Mouse (Mus musculus): ENCODE measurements around the gene Hsd11b1. TPM values are rescaled to one million over a fixed set of nuclear protein-coding genes. Genes with fewer than 3 reads are reported as not detected.

Hsd11b1 gene
- total and polyA plus RNA-seq, 3 experiments: 2.0 to 6.3 (median 5.7) TPM

GRCm38 (mm10) chr1:193226114-193226513 is 37.8 kb downstream of the Hsd11b1 start:
- no peak overlapping the region for H3K9ac ChIP-seq (ENCODE audit: insufficient read depth, low read depth)
- no peak overlapping the region for H3K4me2 ChIP-seq (ENCODE audit: insufficient read depth, low read depth, poor library complexity, severe bottlenecking)
- TF ChIP-seq POLR2AphosphoS2 (IDR thresholded peaks at IDR 0.05; ENCODE audit: low read depth, low read length): no peak
- no peak for TF ChIP-seq PAX5 (IDR thresholded peaks at IDR 0.05; ENCODE audit: low read length)
- no peak for TF ChIP-seq MAZ (IDR thresholded peaks at IDR 0.05; ENCODE audit: low read depth, low read length)
- no peak for TF ChIP-seq ZMIZ1 (IDR thresholded peaks at IDR 0.05; ENCODE audit: low read depth, low read length)
- no peak for TF ChIP-seq BHLHE40 (IDR thresholded peaks at IDR 0.05; ENCODE audit: low read depth, low read length)
- TF ChIP-seq TBP (conservative IDR thresholded peaks at IDR 0.05; ENCODE audit: low read depth, low read length): no peak
- no peak for TF ChIP-seq NELFE (IDR thresholded peaks at IDR 0.05; ENCODE audit: low read depth, low read length)
- H3K27ac ChIP-seq (ENCODE audit: insufficient read depth, low read depth): no peak overlapping the region
- peaks cover 11 to 68% of the 10 kb centered on the region in 2 experiments for H3K4me1 ChIP-seq (ENCODE audit: control insufficient read depth in 1 of 2, insufficient read depth in 2 of 2)
- no peak for DNase-seq (ENCODE audit: extremely low read depth)
- H3K27me3 ChIP-seq (replicated peaks): no peaks in the 10 kb centered on the region
- dilution Hi-C loops (cut with MboI; ENCODE audit: extremely low pct_ligation_motif_present, extremely low pct_unique_long_range_greater_than_20kb, low sequenced_read_pairs): no loop called here
- H3K4me3 ChIP-seq (replicated peaks in 1 of 3; ENCODE audit: low read depth in 2 of 3, low read length in 2 of 3, poor library complexity in 1 of 3): no peak overlapping the region
- H3K9me3 ChIP-seq (replicated peaks; ENCODE audit: low read length): no peaks in the 10 kb centered on the region
- in situ Hi-C loops (cut with MboI; ENCODE audit: low pct_ligation_motif_present, low pct_unique_long_range_greater_than_20kb, low sequenced_read_pairs): no loop called here
- no peaks in the 10 kb centered on the region for H3K79me2 ChIP-seq (replicated peaks; ENCODE audit: control insufficient read depth, extremely low read depth, insufficient read depth, poor library complexity, severe bottlenecking)
- peaks cover 0 to 58% of the 10 kb centered on the region in 2 experiments for H3K36me3 ChIP-seq (replicated peaks in 1 of 2; ENCODE audit: control insufficient read depth in 1 of 2, insufficient read depth in 1 of 2, low read length in 1 of 2)

GRCm38 (mm10) chr1:193225531-193225930 is 38.3 kb downstream of the Hsd11b1 start:
- no peak overlapping the region for H3K4me2 ChIP-seq (ENCODE audit: insufficient read depth, low read depth, poor library complexity, severe bottlenecking)
- peaks cover 0 to 63% of the 10 kb centered on the region in 2 experiments for H3K36me3 ChIP-seq (replicated peaks in 1 of 2; ENCODE audit: control insufficient read depth in 1 of 2, insufficient read depth in 1 of 2, low read length in 1 of 2)
- H3K27ac ChIP-seq (ENCODE audit: insufficient read depth, low read depth): no peak overlapping the region
- DNase-seq (ENCODE audit: extremely low read depth): no peak
- dilution Hi-C loops (cut with MboI; ENCODE audit: extremely low pct_ligation_motif_present, extremely low pct_unique_long_range_greater_than_20kb, low sequenced_read_pairs) (no loop called here), in situ Hi-C loops (cut with MboI; ENCODE audit: low pct_ligation_motif_present, low pct_unique_long_range_greater_than_20kb, low sequenced_read_pairs) (no loop called here)
- no peak for TF ChIP-seq CTCF (conservative IDR thresholded peaks at IDR 0.05 in 1 of 2, IDR thresholded peaks at IDR 0.05 in 1 of 2; ENCODE audit: low read depth in 2 of 2, low read length in 2 of 2)
- H3K79me2 ChIP-seq (replicated peaks; ENCODE audit: control insufficient read depth, extremely low read depth, insufficient read depth, poor library complexity, severe bottlenecking): no peaks in the 10 kb centered on the region
- peaks cover 9 to 68% of the 10 kb centered on the region in 2 experiments; a peak in 3 of 4 replicates for H3K4me1 ChIP-seq (ENCODE audit: control insufficient read depth in 1 of 2, insufficient read depth in 2 of 2)
- H3K4me3 ChIP-seq (replicated peaks in 1 of 3; ENCODE audit: low read depth in 2 of 3, low read length in 2 of 3, poor library complexity in 1 of 3): no peak overlapping the region
- no peaks in the 10 kb centered on the region for H3K9me3 ChIP-seq (replicated peaks; ENCODE audit: low read length)
- no peak overlapping the region for H3K9ac ChIP-seq (ENCODE audit: insufficient read depth, low read depth)
- H3K27me3 ChIP-seq (replicated peaks): no peaks in the 10 kb centered on the region

- H3K27ac ChIP-seq (ENCODE audit: insufficient read depth, low read depth): no peak overlapping the region
- no peaks in the 10 kb centered on the region; the same call in 1 of the 2 replicates for H3K79me2 ChIP-seq (replicated peaks; ENCODE audit: control insufficient read depth, extremely low read depth, insufficient read depth, poor library complexity, severe bottlenecking)
- in situ Hi-C loops (cut with MboI; ENCODE audit: low pct_ligation_motif_present, low pct_unique_long_range_greater_than_20kb, low sequenced_read_pairs): no loop called here
- H3K9me3 ChIP-seq (replicated peaks; ENCODE audit: low read length): no peaks in the 10 kb centered on the region
- no peak overlapping the region for H3K4me3 ChIP-seq (replicated peaks in 1 of 3; ENCODE audit: low read depth in 2 of 3, low read length in 2 of 3, poor library complexity in 1 of 3)
- dilution Hi-C loops (cut with MboI; ENCODE audit: extremely low pct_ligation_motif_present, extremely low pct_unique_long_range_greater_than_20kb, low sequenced_read_pairs): no loop called here
- H3K27me3 ChIP-seq (replicated peaks): no peaks in the 10 kb centered on the region
- peaks cover 5 to 52% of the 10 kb centered on the region in 2 experiments; a peak in 3 of 4 replicates for H3K4me1 ChIP-seq (ENCODE audit: control insufficient read depth in 1 of 2, insufficient read depth in 2 of 2)
- no peak overlapping the region for H3K4me2 ChIP-seq (ENCODE audit: insufficient read depth, low read depth, poor library complexity, severe bottlenecking)
- H3K9ac ChIP-seq (ENCODE audit: insufficient read depth, low read depth): no peak overlapping the region
- no peak for DNase-seq (ENCODE audit: extremely low read depth)
- TF ChIP-seq MAFK (IDR thresholded peaks at IDR 0.05; ENCODE audit: insufficient replicate concordance, low read length) (peak; percentile 66), JUND (conservative IDR thresholded peaks at IDR 0.05; ENCODE audit: low read depth, low read length) (no peak)
- H3K36me3 ChIP-seq (replicated peaks in 1 of 2; ENCODE audit: control insufficient read depth in 1 of 2, insufficient read depth in 1 of 2, low read length in 1 of 2): peaks cover 2 to 80% of the 10 kb centered on the region in 2 experiments
Observed at GRCm38 (mm10) chr1:193220408-193220807, 43.5 kb downstream of the Hsd11b1 start.
